Mouse (Mus musculus) kidney, adult 2 months (tissue): ENCODE measurements at regions not wholly inside any gene's neighbourhood (a gene's known extent, or its start where the extent isn't known, plus 50 kb on each side); places are given as distances from the start of the nearest gene placed in this dataset.

Experiments
- DNase-seq: peaks from one replicate; pipeline ENCODE4 v3.0.0; 2021
- H3K27ac ChIP-seq: fragments of 200-500 bp; 2 replicates; pipeline ENCODE4 v1.5.1; 2012; ENCODE audit warnings: low read depth, low read length, control low read depth, inconsistent platforms; ENCODE audit not compliant: insufficient read depth
- H3K27me3 ChIP-seq: fragments of 200-500 bp; replicated peaks from 2 replicates; pipeline ENCODE4 v1.6.1; 2012; ENCODE audit warnings: mild to moderate bottlenecking, moderate library complexity, low read length, inconsistent platforms; ENCODE audit not compliant: control insufficient read depth, insufficient read depth
- H3K36me3 ChIP-seq: fragments of 200-500 bp; 2 replicates; pipeline ENCODE4 v1.6.1; 2012; ENCODE audit warnings: mild to moderate bottlenecking, moderate library complexity, low read length, inconsistent platforms; ENCODE audit not compliant: control insufficient read depth, insufficient read depth
- H3K4me1 ChIP-seq: fragments of 200-500 bp; 2 replicates; pipeline ENCODE4 v1.6.1; 2011; ENCODE audit warnings: low read length; ENCODE audit not compliant: control insufficient read depth, insufficient read depth
- H3K4me3 ChIP-seq: fragments of 200-500 bp; 2 replicates; pipeline ENCODE4 v1.5.1; 2011; ENCODE audit warnings: mild to moderate bottlenecking, low read depth, low read length, control low read depth; ENCODE audit not compliant: insufficient read depth
- CTCF ChIP-seq: fragments of 200-500 bp; conservative IDR thresholded peaks from 2 replicates; pipeline ENCODE4 v1.5.1; 2011; ENCODE audit warnings: low read depth, mild to moderate bottlenecking, control low read depth, low read length, moderate library complexity, mixed read lengths; ENCODE audit not compliant: insufficient read depth, insufficient read length
- POLR2A ChIP-seq: fragments of 200-500 bp; IDR thresholded peaks from one replicate; pipeline ENCODE4 v1.6.1; 2011; ENCODE audit warnings: low read depth, low read length, control low read depth
- WGBS: fragments of 180-500 bp; shearing (Covaris S2); methylation state at CpG from one replicate; pipeline ENCODE4 v1.1.7; 2018; 5-methylcytosine and 5-hydroxymethylcytosine counted together

DNA sequence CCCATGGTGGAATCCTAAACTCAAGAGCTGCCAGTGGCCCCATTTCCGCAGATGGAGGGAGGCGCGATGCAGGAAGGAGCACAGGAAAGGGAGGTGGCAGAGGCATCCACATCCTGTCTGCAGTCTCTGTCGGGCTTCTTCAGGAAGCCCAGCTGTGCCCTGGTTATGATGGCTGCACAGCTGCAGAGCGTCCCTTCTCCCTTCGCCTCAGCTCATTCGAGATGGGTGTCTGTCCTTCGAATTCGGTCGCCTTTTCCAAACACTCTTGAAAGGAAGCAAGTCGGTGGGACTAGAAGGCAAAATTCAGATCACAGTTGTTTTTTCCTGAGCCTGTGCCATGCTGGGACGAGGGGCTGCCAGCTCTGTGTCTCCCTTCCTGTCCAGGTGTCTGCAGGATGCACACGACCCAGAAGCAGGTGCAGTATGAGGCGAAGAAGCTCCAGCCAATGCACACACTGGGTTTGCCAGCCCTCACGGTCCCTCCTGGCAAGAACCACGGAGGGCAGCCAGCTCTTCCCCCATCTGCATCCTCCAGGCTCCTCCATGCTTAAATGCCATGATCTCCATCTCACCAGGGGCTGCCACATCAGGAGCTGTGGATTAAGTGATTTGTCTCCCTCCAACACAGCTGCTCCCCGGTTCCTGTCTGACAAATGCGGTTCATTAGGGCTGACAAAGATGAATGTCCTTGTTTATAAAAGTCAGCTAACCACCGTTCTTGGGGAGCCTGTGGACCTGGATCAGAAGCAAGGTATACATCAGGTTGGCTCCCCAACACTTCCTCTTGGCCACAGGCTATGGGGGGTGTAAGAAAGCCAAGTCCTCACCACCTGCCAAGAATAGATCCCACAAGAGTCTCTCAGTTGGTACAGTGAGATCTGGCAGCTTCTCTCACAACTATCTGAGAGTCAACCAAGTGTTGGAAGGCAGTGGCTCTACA lies 79.3 kb upstream of the Wscd1 start:
- 0 out of 2 replicates have a peak, but pooled peaks cover 3% of the 10 kb centered on the region for H3K4me1 ChIP-seq
- WGBS, result 62% methylated on average over 19 of the region's 19 CpGs
- no peak for DNase-seq
- H3K27me3 ChIP-seq, result no peaks in the 10 kb centered on the region
- no peak overlapping the region for H3K27ac ChIP-seq
- H3K36me3 ChIP-seq, result no peaks in the 10 kb centered on the region
- TF ChIP-seq POLR2A, result no peak
- TF ChIP-seq CTCF, result no peak
- no peak overlapping the region for H3K4me3 ChIP-seq

DNA sequence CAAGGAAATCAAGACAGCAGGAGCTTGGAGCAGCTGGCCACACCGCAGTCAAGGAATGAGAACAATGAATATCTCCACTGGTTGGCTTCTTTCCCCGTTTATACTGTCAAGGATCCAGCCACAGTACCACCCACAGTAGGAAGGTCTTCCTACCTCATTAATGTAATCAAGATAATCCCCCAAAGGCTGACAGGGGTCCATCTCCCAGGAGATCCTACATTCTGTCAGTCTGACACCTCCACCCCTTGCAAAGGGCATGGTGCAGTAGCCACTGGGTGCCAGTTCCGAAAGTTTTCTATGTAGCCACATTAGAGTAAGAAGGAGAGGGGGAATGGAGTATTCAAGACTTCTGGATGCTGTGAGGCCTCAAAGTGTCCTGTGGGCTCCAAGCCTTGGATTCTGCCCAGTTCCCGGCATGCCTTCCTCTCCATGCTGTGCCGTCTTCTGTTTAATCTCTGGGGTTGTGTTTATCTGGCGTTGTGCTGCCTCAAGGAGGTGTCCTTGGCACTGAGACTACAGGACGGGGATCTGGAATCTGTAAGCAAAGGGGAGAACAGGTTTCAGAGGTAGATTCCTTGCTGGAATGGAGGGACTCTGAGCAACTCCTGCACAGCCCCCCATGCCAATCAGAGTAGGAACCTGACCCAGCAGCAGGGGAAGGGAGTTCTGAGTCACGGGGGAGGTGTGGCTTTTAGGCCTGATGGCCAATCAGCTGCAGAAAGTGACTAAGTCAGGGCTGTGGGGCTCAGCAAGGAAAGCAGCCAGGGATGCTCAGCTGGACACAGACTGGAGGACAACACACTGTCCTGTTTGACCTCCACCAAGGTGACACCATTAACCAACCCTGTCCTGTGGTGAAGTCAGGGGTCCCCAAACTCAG lies 77.3 kb upstream of the Wscd1 start:
- Histone ChIP-seq H3K4me1 (no peaks in the 10 kb centered on the region), H3K4me3 (no peak overlapping the region), H3K27ac (no peak overlapping the region), H3K27me3 (no peaks in the 10 kb centered on the region), H3K36me3 (no peaks in the 10 kb centered on the region)
- TF ChIP-seq POLR2A, result no peak
- no peak for TF ChIP-seq CTCF
- no peak for DNase-seq
- WGBS, result 65% methylated on average over 8 of the region's 8 CpGs

GRCm38 (mm10) chr11:71674319-71674718 lies 75.4 kb upstream of the Wscd1 start:
- Histone ChIP-seq H3K36me3 (no peaks in the 10 kb centered on the region), H3K27me3 (no peaks in the 10 kb centered on the region), H3K27ac (no peak overlapping the region), H3K4me3 (no peak overlapping the region), H3K4me1 (no peaks in the 10 kb centered on the region)
- peak; percentile 66 for DNase-seq
- TF ChIP-seq CTCF (peak; percentile 53; the same call in 1 of the 2 replicates), POLR2A (no peak)
- WGBS, result 50% methylated on average over 5 of the region's 5 CpGs

DNA sequence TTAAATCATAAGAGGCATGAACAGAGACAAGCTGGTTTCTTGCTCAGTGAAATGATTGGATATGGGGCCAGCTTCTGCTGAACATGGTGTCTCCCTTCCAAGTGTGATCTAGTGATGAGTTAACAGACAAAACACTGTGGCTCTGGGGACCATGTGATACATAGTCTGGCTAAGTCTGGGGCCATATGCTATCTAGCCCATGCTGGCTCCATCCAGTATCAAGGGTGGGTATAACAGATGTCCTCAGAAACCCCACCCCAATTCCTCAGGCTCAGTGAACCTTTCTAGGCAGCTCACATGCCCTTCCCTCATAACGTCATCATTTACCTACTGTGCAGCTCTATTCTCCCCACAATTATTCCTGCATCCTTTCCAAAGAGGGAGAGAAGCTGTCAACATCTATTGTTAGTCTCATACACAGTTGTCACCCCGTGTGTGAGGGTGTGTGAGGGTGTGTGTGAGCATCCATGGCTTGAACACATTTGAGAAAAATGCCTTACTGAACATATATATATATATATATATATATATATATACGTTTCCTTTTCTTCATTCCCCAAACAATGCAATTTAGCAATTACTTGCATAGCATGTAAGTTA lies 73.9 kb upstream of the Wscd1 start:
- TF ChIP-seq CTCF, result no peak
- no peak for TF ChIP-seq POLR2A
- Histone ChIP-seq H3K36me3 (no peaks in the 10 kb centered on the region), H3K27ac (no peak overlapping the region), H3K27me3 (no peaks in the 10 kb centered on the region), H3K4me1 (no peaks in the 10 kb centered on the region), H3K4me3 (no peak overlapping the region)
- 56% methylated on average over 3 of the region's 3 CpGs for WGBS
- no peak for DNase-seq

- Histone ChIP-seq H3K27me3 (no peaks in the 10 kb centered on the region), H3K4me1 (no peaks in the 10 kb centered on the region), H3K27ac (no peak overlapping the region), H3K4me3 (no peak overlapping the region), H3K36me3 (no peaks in the 10 kb centered on the region)
- WGBS, result 52% methylated on average over 3 of the region's 3 CpGs
- TF ChIP-seq POLR2A (no peak), CTCF (no peak)
- peak; percentile 27 for DNase-seq
Observed at GRCm38 (mm10) chr11:71697017-71697416, 52.7 kb upstream of the Wscd1 start.

GRCm38 (mm10) chr11:71698836-71699235 lies 50.9 kb upstream of the Wscd1 start:
- no peaks in the 10 kb centered on the region for H3K4me1 ChIP-seq
- no peak for DNase-seq

More at GRCm38 (mm10) chr11:71698836-71699235, 50.9 kb upstream of the Wscd1 start:
- no peaks in the 10 kb centered on the region for H3K36me3 ChIP-seq
- no peak overlapping the region for H3K27ac ChIP-seq
- no peak overlapping the region for H3K4me3 ChIP-seq
- no peak for TF ChIP-seq POLR2A
- TF ChIP-seq CTCF, result no peak
- WGBS, result 98% methylated on average over 4 of the region's 4 CpGs
- H3K27me3 ChIP-seq, result no peaks in the 10 kb centered on the region
